Mouse (Mus musculus): ENCODE data around the gene Cry1.

DNA sequence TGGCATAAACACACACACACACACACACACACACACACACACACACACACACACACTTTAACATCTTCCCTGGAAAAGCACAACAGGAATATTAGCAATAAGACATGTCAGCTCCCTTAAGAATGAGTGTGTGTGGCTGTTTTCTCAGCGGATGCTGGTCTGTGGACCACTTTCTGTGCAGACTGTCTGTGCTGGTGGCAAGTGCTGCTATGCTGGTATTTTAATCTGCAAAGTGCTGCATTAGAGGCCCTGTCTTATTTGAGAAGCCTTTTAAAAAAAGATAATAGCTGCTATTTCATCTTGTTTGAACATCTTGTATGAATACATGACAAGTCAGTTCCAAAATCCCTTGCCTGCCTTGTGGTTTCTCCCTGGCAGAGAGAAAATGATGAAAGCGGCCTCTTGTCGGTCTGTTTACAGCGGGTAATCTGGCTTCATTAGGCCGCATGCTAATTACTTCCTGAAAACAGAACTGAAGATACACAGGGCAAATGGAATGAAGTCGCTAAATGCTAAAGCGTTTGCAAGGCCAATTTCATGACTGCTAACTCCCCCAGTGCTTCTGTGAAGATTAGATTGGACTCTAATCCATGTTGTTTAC, 19.5 kb upstream of the Cry1 start:
- no peak for TF ChIP-seq CTCF (IDR thresholded peaks at IDR 0.05; ENCODE audit: extremely low read depth, insufficient read depth, insufficient read length, insufficient replicate concordance)
- no peak for TF ChIP-seq POLR2A (IDR thresholded peaks at IDR 0.05; ENCODE audit: low read depth, low read length)
